Comparison of ENCODE assay signal across 15 mouse cellular contexts in genomic region chr19:5516906-5517505, GRCm38 (mm10). TPM values are rescaled to one million over a fixed set of nuclear protein-coding genes. Genes with fewer than 3 reads are reported as not detected.
A peak's percentile ranks its signal among the peaks of the same experiment; 100 is the strongest.
DNase-seq lines count a peak whose midpoint lies in the region; ATAC-seq and TF ChIP-seq lines count a peak whose summit lies in the region.
"Had no signal": no experiment of that assay in that cellular context is flagged by ENCODE, and none has a peak within 500 bp of the region (broad histone marks: within the 10 kb centered on the region; RNA-seq: fewer than 3 reads in every experiment).

No protein-coding gene starts in this region.

- 75% methylated on average over 8 of the region's 8 CpGs for WGBS in liver, embryonic 14.5 days (ENCODE audit: insufficient replicate concordance)
- 72% methylated on average over 8 of the region's 8 CpGs for WGBS in liver, embryonic 12.5 days (ENCODE audit: insufficient replicate concordance)
- WGBS in stomach, postnatal 0 days = 73% methylated on average over 8 of the region's 8 CpGs

- TF ChIP-seq CTCF in liver, embryonic 14.5 days (IDR thresholded peaks at IDR 0.05; ENCODE audit: low read depth) = 0 out of 2 replicates have a peak, but pooled peaks have one; percentile 16
- TF ChIP-seq CTCF in stomach, postnatal 0 days (IDR thresholded peaks at IDR 0.05; ENCODE audit: low read depth) = no peak; the same call in 1 of the 2 replicates

- H3K9ac ChIP-seq in liver, embryonic 14.5 days (replicated peaks) = no peak overlapping the region
- no peak overlapping the region for H3K9ac ChIP-seq in liver, embryonic 12.5 days
- no peak overlapping the region for H3K9ac ChIP-seq in stomach, postnatal 0 days (ENCODE audit: low read length)
- H3K9ac ChIP-seq: heart, embryonic 15.5 days; hindbrain, embryonic 14.5 days; neural tube, embryonic 13.5 days had no signal

- H3K4me2 ChIP-seq in liver, embryonic 14.5 days (ENCODE audit: low read depth) = no peak overlapping the region
- no peak overlapping the region for H3K4me2 ChIP-seq in liver, embryonic 12.5 days
- H3K4me2 ChIP-seq in stomach, postnatal 0 days (replicated peaks; ENCODE audit: low read depth) = no peak overlapping the region
- H3K4me2 ChIP-seq: heart, embryonic 15.5 days; hindbrain, embryonic 14.5 days; neural tube, embryonic 13.5 days had no signal

- DNase-seq in cerebellum, adult 9-11 months = peak; percentile 37
- no peak for DNase-seq in cerebellum, adult 18-20 months
- DNase-seq in liver, embryonic 14.5 days (ENCODE audit: low read depth in 3 of 3, low spot score in 3 of 3) = no peak
- DNase-seq in NIH3T3 (ENCODE audit: low read depth) = peak; percentile 51
- DNase-seq in stomach, postnatal 0 days (ENCODE audit: low spot score) = no peak
- DNase-seq in right cerebral cortex, adult 18-20 months = no peak
- no peak for DNase-seq in cerebellum, adult 8-10 months
- DNase-seq: cerebellum, adult 9-10 months; lung, adult 18-20 months; retina, postnatal 1 day had no signal

- no peaks in the 10 kb centered on the region for H3K36me3 ChIP-seq in liver, embryonic 14.5 days (replicated peaks; ENCODE audit: control insufficient read depth, insufficient read depth, low read depth)
- H3K36me3 ChIP-seq in liver, embryonic 12.5 days = no peaks in the 10 kb centered on the region
- H3K36me3 ChIP-seq in stomach, postnatal 0 days (ENCODE audit: control insufficient read depth, insufficient read depth, low read length) = no peaks in the 10 kb centered on the region
- H3K36me3 ChIP-seq: heart, embryonic 15.5 days; limb, embryonic 10.5 days; neural tube, embryonic 13.5 days had no signal

- ATAC-seq in liver, embryonic 14.5 days (ENCODE audit: insufficient read depth) = no peak
- no peak for ATAC-seq in liver, embryonic 12.5 days
- 0 out of 2 replicates have a peak, but pooled peaks have one; percentile 8 for ATAC-seq in stomach, postnatal 0 days (ENCODE audit: low FRiP score, low TSS enrichment)

- H3K4me1 ChIP-seq in liver, embryonic 14.5 days (replicated peaks; ENCODE audit: control insufficient read depth in 2 of 2, insufficient read depth in 2 of 2, low read length in 1 of 2) = peaks cover 5 to 9% of the 10 kb centered on the region in 2 experiments
- peaks cover 12% of the 10 kb centered on the region for H3K4me1 ChIP-seq in liver, embryonic 12.5 days
- H3K4me1 ChIP-seq in stomach, postnatal 0 days (replicated peaks; ENCODE audit: control insufficient read depth, insufficient read depth) = no peaks in the 10 kb centered on the region

- no peak overlapping the region for H3K27ac ChIP-seq in liver, embryonic 14.5 days
- no peak overlapping the region for H3K27ac ChIP-seq in liver, embryonic 12.5 days
- no peak overlapping the region for H3K27ac ChIP-seq in stomach, postnatal 0 days (replicated peaks)
- H3K27ac ChIP-seq: heart, embryonic 15.5 days; hindbrain, embryonic 14.5 days; limb, embryonic 10.5 days; neural tube, embryonic 13.5 days had no signal

- no peak for TF ChIP-seq EP300 in liver, embryonic 14.5 days (IDR thresholded peaks at IDR 0.05; ENCODE audit: low read depth)
- TF ChIP-seq EP300 in stomach, postnatal 0 days (optimal IDR thresholded peaks at IDR 0.05) = no peak

- no peak overlapping the region for H3K4me3 ChIP-seq in liver, embryonic 14.5 days (ENCODE audit: insufficient read depth in 1 of 2, low read depth in 2 of 2, low read length in 2 of 2)
- no peak overlapping the region for H3K4me3 ChIP-seq in liver, embryonic 12.5 days
- H3K4me3 ChIP-seq in stomach, postnatal 0 days (ENCODE audit: low read depth, low read length) = no peak overlapping the region
- H3K4me3 ChIP-seq: heart, embryonic 15.5 days; limb, embryonic 10.5 days; neural tube, embryonic 13.5 days had no signal

- no peaks in the 10 kb centered on the region for H3K9me3 ChIP-seq in liver, embryonic 14.5 days (ENCODE audit: control insufficient read depth, low read length)
- no peaks in the 10 kb centered on the region for H3K9me3 ChIP-seq in liver, embryonic 12.5 days (replicated peaks)
- no peaks in the 10 kb centered on the region for H3K9me3 ChIP-seq in stomach, postnatal 0 days (ENCODE audit: control insufficient read depth, low read length)
- H3K9me3 ChIP-seq: heart, embryonic 15.5 days; limb, embryonic 10.5 days; neural tube, embryonic 13.5 days had no signal

- no peaks in the 10 kb centered on the region for H3K27me3 ChIP-seq in liver, embryonic 14.5 days (ENCODE audit: control insufficient read depth, insufficient read depth, low read length)
- no peaks in the 10 kb centered on the region for H3K27me3 ChIP-seq in liver, embryonic 12.5 days (replicated peaks)
- H3K27me3 ChIP-seq in stomach, postnatal 0 days (ENCODE audit: control insufficient read depth, insufficient read depth, low read length) = no peaks in the 10 kb centered on the region
- H3K27me3 ChIP-seq: heart, embryonic 15.5 days; neural tube, embryonic 13.5 days had no signal

RNA-seq across cellular contexts. Expression of gene Snx32, which starts 6.7 kb away (rescaled TPM):
- polyA plus RNA-seq in liver, embryonic 14.5 days (2012; rRNA removed) = 9.0 and 9.3 TPM in 2 replicates
- 4.7 and 5.5 TPM in 2 replicates for polyA plus RNA-seq in liver, embryonic 14.5 days (2014; fragmentation: Nextera tagmentation; extraction: Ambion mirVana)
- polyA plus RNA-seq in liver, embryonic 12.5 days (2016; fragmentation: Nextera tagmentation; extraction: Ambion mirVana) = 7.5 and 8.8 TPM in 2 replicates
- polyA plus RNA-seq in stomach, postnatal 0 days (2015; fragmentation: Nextera tagmentation; extraction: Ambion mirVana) = 2.8 and 3.8 TPM in 2 replicates

RNA-seq across cellular contexts. Expression of gene 1700020D05Rik, which starts 13.4 kb away (rescaled TPM):
- polyA plus RNA-seq in liver, embryonic 14.5 days (2012; rRNA removed) = 0.81 TPM in 2 replicates
- not detected in 2 replicates for polyA plus RNA-seq in liver, embryonic 14.5 days (2014; fragmentation: Nextera tagmentation; extraction: Ambion mirVana)
- 0.13 TPM in 1 of 2 replicates, not detected in the other for polyA plus RNA-seq in liver, embryonic 12.5 days (2016; fragmentation: Nextera tagmentation; extraction: Ambion mirVana)
- not detected in 2 replicates for polyA plus RNA-seq in stomach, postnatal 0 days (2015; fragmentation: Nextera tagmentation; extraction: Ambion mirVana)
- polyA plus RNA-seq: limb, embryonic 10.5 days; neural tube, embryonic 13.5 days had no signal

RNA-seq across cellular contexts. Expression of gene Cfl1, which starts 26.8 kb away (rescaled TPM):
- polyA plus RNA-seq in liver, embryonic 14.5 days (2012; rRNA removed) = 432 and 443 TPM in 2 replicates
- 1,304 and 1,332 TPM in 2 replicates for polyA plus RNA-seq in liver, embryonic 14.5 days (2014; fragmentation: Nextera tagmentation; extraction: Ambion mirVana)
- polyA plus RNA-seq in liver, embryonic 12.5 days (2016; fragmentation: Nextera tagmentation; extraction: Ambion mirVana) = 1,523 and 1,533 TPM in 2 replicates
- polyA plus RNA-seq in stomach, postnatal 0 days (2015; fragmentation: Nextera tagmentation; extraction: Ambion mirVana) = 1,281 and 1,389 TPM in 2 replicates

RNA-seq across cellular contexts. Expression of gene Mus81, which starts 28.8 kb away (rescaled TPM):
- 11.3 and 11.4 TPM in 2 replicates for polyA plus RNA-seq in liver, embryonic 14.5 days (2012; rRNA removed)
- 13.8 and 15.6 TPM in 2 replicates for polyA plus RNA-seq in liver, embryonic 14.5 days (2014; fragmentation: Nextera tagmentation; extraction: Ambion mirVana)
- polyA plus RNA-seq in liver, embryonic 12.5 days (2016; fragmentation: Nextera tagmentation; extraction: Ambion mirVana) = 22.2 and 22.9 TPM in 2 replicates
- 18.4 and 18.5 TPM in 2 replicates for polyA plus RNA-seq in stomach, postnatal 0 days (2015; fragmentation: Nextera tagmentation; extraction: Ambion mirVana)

RNA-seq across cellular contexts. Expression of gene Efemp2, which starts 43.3 kb away (rescaled TPM):
- polyA plus RNA-seq in liver, embryonic 14.5 days (2012; rRNA removed) = 11.4 and 17.5 TPM in 2 replicates
- polyA plus RNA-seq in liver, embryonic 14.5 days (2014; fragmentation: Nextera tagmentation; extraction: Ambion mirVana) = 11.4 and 11.6 TPM in 2 replicates
- polyA plus RNA-seq in liver, embryonic 12.5 days (2016; fragmentation: Nextera tagmentation; extraction: Ambion mirVana) = 30.0 and 30.6 TPM in 2 replicates
- 59.7 and 67.0 TPM in 2 replicates for polyA plus RNA-seq in stomach, postnatal 0 days (2015; fragmentation: Nextera tagmentation; extraction: Ambion mirVana)

Comparison
In these comparisons a context has a peak if more than half of its experiments do, and no peak if none do; other contexts are left out.
1. DNase-seq: peak in cerebellum, adult 9-11 months (single experiment) and NIH3T3 (single experiment); none in cerebellum, adult 18-20 months (0 of 2), liver, embryonic 14.5 days (0 of 3), stomach, postnatal 0 days (single experiment), right cerebral cortex, adult 18-20 months (single experiment) and cerebellum, adult 8-10 months (single experiment).